In the genomic region with DNA sequence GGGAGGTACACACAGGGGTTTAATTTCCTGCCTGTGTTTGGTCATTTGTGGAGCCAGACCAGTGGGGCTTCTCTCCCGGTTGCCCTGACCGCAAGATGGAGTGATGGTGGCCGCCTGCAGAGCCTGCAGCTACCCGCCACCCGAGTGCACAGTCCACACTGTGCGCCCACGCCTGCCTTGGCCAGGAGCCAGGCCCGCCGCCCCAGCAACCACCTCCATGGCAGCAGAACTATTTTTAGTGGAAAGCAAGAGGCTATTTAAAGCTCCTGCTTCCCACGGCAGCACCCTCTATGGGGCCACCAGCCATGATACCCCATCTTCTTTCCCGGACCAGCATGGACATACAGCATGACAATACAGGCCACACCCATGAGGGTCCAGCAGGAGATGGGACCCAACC, we compare ENCODE assay signal across 9 mouse cellular contexts. TPM values are rescaled to one million over a fixed set of nuclear protein-coding genes. Genes with fewer than 3 reads are reported as not detected.
DNase-seq lines count a peak whose midpoint lies in the region; ATAC-seq and TF ChIP-seq lines count a peak whose summit lies in the region.
"Had no signal": no experiment of that assay in that cellular context is flagged by ENCODE, and none has a peak within 500 bp of the region (broad histone marks: within the 10 kb centered on the region; RNA-seq: fewer than 3 reads in every experiment).

No protein-coding gene starts in this region.

- 34% methylated on average over 11 of the region's 11 CpGs for WGBS in hindbrain, postnatal 0 days
- 82% methylated on average over 11 of the region's 11 CpGs for WGBS in kidney, embryonic 14.5 days

- peaks cover 34% of the 10 kb centered on the region for H3K4me1 ChIP-seq in E14TG2a.4 (replicated peaks; ENCODE audit: low read depth, low read length)
- peaks cover 25% of the 10 kb centered on the region for H3K4me1 ChIP-seq in hindbrain, postnatal 0 days (ENCODE audit: insufficient read depth, low read length)
- peaks cover 18% of the 10 kb centered on the region; the same call in 1 of the 2 replicates for H3K4me1 ChIP-seq in kidney, embryonic 14.5 days (ENCODE audit: control insufficient read depth, insufficient read depth, low read length)

- DNase-seq in gastrocnemius, adult 2 months, result peak; percentile 80
- no peak for DNase-seq in gastrocnemius, postnatal 36 days
- no peak for DNase-seq in hindbrain, postnatal 0 days (ENCODE audit: low spot score)
- peak; percentile 93 for DNase-seq in right cerebral cortex, adult 18-20 months
- DNase-seq in ovary, postnatal 10 days (ENCODE audit: low spot score), result no peak

- H3K27me3 ChIP-seq in E14TG2a.4 (ENCODE audit: insufficient read depth, low read length), result peaks cover 17% of the 10 kb centered on the region
- no peaks in the 10 kb centered on the region for H3K27me3 ChIP-seq in hindbrain, postnatal 0 days (ENCODE audit: insufficient read depth, low read length)
- no peaks in the 10 kb centered on the region for H3K27me3 ChIP-seq in kidney, embryonic 14.5 days (ENCODE audit: control insufficient read depth, insufficient read depth, low read length)
- H3K27me3 ChIP-seq: CH12.LX had no signal

- peak overlapping the region; percentile 85 for H3K27ac ChIP-seq in gastrocnemius, adult 2 months
- H3K27ac ChIP-seq in hindbrain, postnatal 0 days, result peak overlapping the region; percentile 60; the same call in 1 of the 2 replicates
- no peak overlapping the region for H3K27ac ChIP-seq in kidney, embryonic 14.5 days (ENCODE audit: low read depth, low read length)

- no peaks in the 10 kb centered on the region for H3K9me3 ChIP-seq in E14TG2a.4 (ENCODE audit: low read length)
- no peaks in the 10 kb centered on the region for H3K9me3 ChIP-seq in hindbrain, postnatal 0 days (ENCODE audit: low read length)
- H3K9me3 ChIP-seq in kidney, embryonic 14.5 days (ENCODE audit: control insufficient read depth, low read length), result no peaks in the 10 kb centered on the region

- H3K4me2 ChIP-seq in hindbrain, postnatal 0 days (ENCODE audit: low read depth, low read length), result no peak overlapping the region
- H3K4me2 ChIP-seq in kidney, embryonic 14.5 days (replicated peaks; ENCODE audit: low read depth, low read length), result no peak overlapping the region

- peak overlapping the region; percentile 58 for H3K4me3 ChIP-seq in gastrocnemius, adult 2 months
- H3K4me3 ChIP-seq in E14TG2a.4 (replicated peaks; ENCODE audit: low read length), result 0 out of 2 replicates have a peak overlapping the region, but pooled peaks have one; percentile 13
- no peak overlapping the region for H3K4me3 ChIP-seq in hindbrain, postnatal 0 days (ENCODE audit: low read length)
- no peak overlapping the region for H3K4me3 ChIP-seq in kidney, embryonic 14.5 days (ENCODE audit: low read length)

- ATAC-seq in common myeloid progenitor, adult 5-6 weeks (replicated peaks; ENCODE audit: low read depth, poor library complexity, severe bottlenecking), result peak; percentile 15; the same call in 1 of the 2 replicates
- no peak for ATAC-seq in hindbrain, postnatal 0 days
- ATAC-seq in kidney, embryonic 14.5 days (ENCODE audit: low FRiP score, low TSS enrichment), result no peak

- TF ChIP-seq CTCF in gastrocnemius, adult 2 months (IDR thresholded peaks at IDR 0.05), result no peak
- TF ChIP-seq CTCF in E14TG2a.4 (conservative IDR thresholded peaks at IDR 0.05; ENCODE audit: low read length), result no peak
- TF ChIP-seq CTCF in hindbrain, postnatal 0 days (IDR thresholded peaks at IDR 0.05; ENCODE audit: low read depth), result no peak

- no peak overlapping the region for H3K9ac ChIP-seq in hindbrain, postnatal 0 days (replicated peaks; ENCODE audit: low read length)
- no peak overlapping the region for H3K9ac ChIP-seq in kidney, embryonic 14.5 days (ENCODE audit: low read depth, low read length)

- H3K36me3 ChIP-seq in E14TG2a.4 (ENCODE audit: insufficient read depth, low read length), result peaks cover 37% of the 10 kb centered on the region
- H3K36me3 ChIP-seq in hindbrain, postnatal 0 days (ENCODE audit: insufficient read depth, low read length), result peaks cover 37% of the 10 kb centered on the region
- peaks cover 37% of the 10 kb centered on the region for H3K36me3 ChIP-seq in kidney, embryonic 14.5 days (ENCODE audit: control insufficient read depth, insufficient read depth, low read length)

- intact Hi-C loops in gastrocnemius, adult 2 months (cut with DNase I), result loop anchor here (10.0 kb wide), 1 partner anchor 315 kb away; a partner anchor contains a TSS
- intact Hi-C loops in gastrocnemius, postnatal 36 days (cut with DNase I), result no loop called here

RNA-seq across cellular contexts. Expression of a gene that starts 5.3 kb away (rescaled TPM):
- total RNA-seq in gastrocnemius, adult 2 months (2021), result 10 to 100 TPM; 21.6 to 28.7 TPM
- total RNA-seq in gastrocnemius, postnatal 36 days (2021), result 10 to 100 TPM; 23.1 to 23.4 TPM
- 3.6 and 10.1 TPM in 2 replicates for total RNA-seq in common myeloid progenitor, adult 5-6 weeks (2017)
- total RNA-seq in hindbrain, postnatal 0 days (2014; rRNA removed), result 32.0 and 34.0 TPM in 2 replicates
- polyA plus RNA-seq in hindbrain, postnatal 0 days (2015; fragmentation: Nextera tagmentation; extraction: Ambion mirVana), result 13.3 and 14.5 TPM in 2 replicates
- polyA plus RNA-seq in kidney, embryonic 14.5 days (2014; fragmentation: Nextera tagmentation; extraction: Ambion mirVana), result 14.4 and 17.2 TPM in 2 replicates

RNA-seq across cellular contexts. Expression of a gene that starts 11.9 kb away (rescaled TPM):
- total RNA-seq in gastrocnemius, adult 2 months (2021), result not detected
- total RNA-seq in gastrocnemius, postnatal 36 days (2021), result not detected
- total RNA-seq in common myeloid progenitor, adult 5-6 weeks (2017), result not detected in 2 replicates
- not detected in 2 replicates for total RNA-seq in hindbrain, postnatal 0 days (2014; rRNA removed)
- polyA plus RNA-seq in hindbrain, postnatal 0 days (2015; fragmentation: Nextera tagmentation; extraction: Ambion mirVana), result not detected in 2 replicates
- polyA plus RNA-seq in kidney, embryonic 14.5 days (2014; fragmentation: Nextera tagmentation; extraction: Ambion mirVana), result not detected in 2 replicates

RNA-seq across cellular contexts. Expression of a gene that starts 18.9 kb away (rescaled TPM):
- 10 to 100 TPM in 1 of 2 experiments, 1 to 10 TPM in 1; 9.7 to 12.0 TPM for total RNA-seq in gastrocnemius, adult 2 months (2021)
- 10 to 100 TPM in 1 of 2 experiments, 1 to 10 TPM in 1; 8.8 to 10.4 TPM for total RNA-seq in gastrocnemius, postnatal 36 days (2021)
- total RNA-seq in common myeloid progenitor, adult 5-6 weeks (2017), result 86.6 and 110 TPM in 2 replicates
- total RNA-seq in hindbrain, postnatal 0 days (2014; rRNA removed), result 61.4 and 65.1 TPM in 2 replicates
- 60.9 and 67.8 TPM in 2 replicates for polyA plus RNA-seq in hindbrain, postnatal 0 days (2015; fragmentation: Nextera tagmentation; extraction: Ambion mirVana)
- 78.3 and 83.4 TPM in 2 replicates for polyA plus RNA-seq in kidney, embryonic 14.5 days (2014; fragmentation: Nextera tagmentation; extraction: Ambion mirVana)

RNA-seq across cellular contexts. Expression of a gene that starts 18.9 kb away (rescaled TPM):
- total RNA-seq in gastrocnemius, adult 2 months (2021), result 10 to 100 TPM; 17.9 to 28.5 TPM
- 10 to 100 TPM; 18.3 to 20.6 TPM for total RNA-seq in gastrocnemius, postnatal 36 days (2021)
- 518 and 584 TPM in 2 replicates for total RNA-seq in common myeloid progenitor, adult 5-6 weeks (2017)
- 110 and 127 TPM in 2 replicates for total RNA-seq in hindbrain, postnatal 0 days (2014; rRNA removed)
- 426 and 453 TPM in 2 replicates for polyA plus RNA-seq in hindbrain, postnatal 0 days (2015; fragmentation: Nextera tagmentation; extraction: Ambion mirVana)
- 846 and 1,191 TPM in 2 replicates for polyA plus RNA-seq in kidney, embryonic 14.5 days (2014; fragmentation: Nextera tagmentation; extraction: Ambion mirVana)

RNA-seq across cellular contexts. Expression of a gene that starts 28.5 kb away (rescaled TPM):
- total RNA-seq in gastrocnemius, adult 2 months (2021), result not detected
- not detected for total RNA-seq in gastrocnemius, postnatal 36 days (2021)
- not detected in 2 replicates for total RNA-seq in common myeloid progenitor, adult 5-6 weeks (2017)
- total RNA-seq in hindbrain, postnatal 0 days (2014; rRNA removed), result not detected in 2 replicates
- 1.1 and 3.1 TPM in 2 replicates for polyA plus RNA-seq in hindbrain, postnatal 0 days (2015; fragmentation: Nextera tagmentation; extraction: Ambion mirVana)
- polyA plus RNA-seq in kidney, embryonic 14.5 days (2014; fragmentation: Nextera tagmentation; extraction: Ambion mirVana), result 1.2 and 1.9 TPM in 2 replicates

Comparison
In these comparisons a context has a peak if more than half of its experiments do, and no peak if none do; other contexts are left out.
1. DNase-seq: peak in gastrocnemius, adult 2 months (single experiment) and right cerebral cortex, adult 18-20 months (single experiment); none in gastrocnemius, postnatal 36 days (0 of 2), hindbrain, postnatal 0 days (single experiment) and ovary, postnatal 10 days (single experiment).
2. H3K4me3 ChIP-seq: peak in gastrocnemius, adult 2 months (single experiment) and E14TG2a.4 (single experiment); none in hindbrain, postnatal 0 days (single experiment) and kidney, embryonic 14.5 days (single experiment).